33 mouse cellular contexts compared by ENCODE assay signal in the genomic region with DNA sequence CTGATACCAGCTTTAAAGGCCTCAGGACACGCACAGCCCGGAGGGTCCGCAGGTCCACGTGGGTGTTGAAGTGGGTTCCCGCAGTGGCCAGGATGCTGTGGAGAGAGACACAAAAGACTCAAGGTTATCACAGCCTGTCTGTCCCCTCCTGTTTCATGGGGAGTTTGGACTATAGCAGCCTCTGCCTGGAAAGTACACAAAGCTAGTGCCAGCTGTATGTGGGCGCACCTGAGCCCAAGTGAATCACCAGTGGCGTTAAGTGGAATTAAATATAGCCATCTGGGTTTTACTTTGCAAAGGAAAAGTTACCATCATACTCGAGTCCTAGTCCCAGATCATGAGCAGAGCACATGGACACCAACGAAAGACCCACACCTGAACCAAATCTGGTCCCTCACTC.
A peak's percentile ranks its signal among the peaks of the same experiment; 100 is the strongest.
DNase-seq lines count a peak whose midpoint lies in the region; ATAC-seq lines count a peak whose summit lies in the region.
"Had no signal": no experiment of that assay in that cellular context is flagged by ENCODE, and none has a peak within 500 bp of the region (broad histone marks: within the 10 kb centered on the region; RNA-seq: fewer than 3 reads in every experiment).

No protein-coding gene starts in this region.

- intact Hi-C loops in left cerebral cortex, postnatal 25 days (cut with DNase I) = no loop called here

- H3K9me3 ChIP-seq in heart, embryonic 12.5 days (replicated peaks) = no peaks in the 10 kb centered on the region
- H3K9me3 ChIP-seq in midbrain, embryonic 11.5 days (ENCODE audit: control insufficient read depth, low read length) = no peaks in the 10 kb centered on the region
- no peaks in the 10 kb centered on the region for H3K9me3 ChIP-seq in midbrain, embryonic 16.5 days (replicated peaks; ENCODE audit: control insufficient read depth, low read length, poor library complexity, severe bottlenecking)
- no peaks in the 10 kb centered on the region for H3K9me3 ChIP-seq in forebrain, embryonic 10.5 days
- H3K9me3 ChIP-seq: embryonic facial prominence, embryonic 13.5 days; hindbrain, embryonic 10.5 days; hindbrain, embryonic 15.5 days; kidney, embryonic 15.5 days; midbrain, embryonic 15.5 days had no signal

- peak; percentile 43 for DNase-seq in heart, adult 11 months
- DNase-seq in midbrain, embryonic 11.5 days (ENCODE audit: low spot score, missing footprints) = peak; percentile 10
- DNase-seq in frontal cortex, postnatal 36 days (ENCODE audit: low spot score in 2 of 2) = peak; percentile 42 to 70
- DNase-seq in left cerebral cortex, postnatal 25 days (ENCODE audit: low spot score in 2 of 2) = peak; percentile 42 to 87
- no peak for DNase-seq in forebrain, embryonic 10.5 days (ENCODE audit: extremely low spot score, low spot score)
- DNase-seq: adrenal gland, postnatal 10 days; cerebellum, adult 11 months; cerebellum, adult 9-10 months; cerebellum, postnatal 36 days; gastrocnemius, adult 2 months; gastrocnemius, postnatal 36 days; heart, postnatal 14 days; kidney, adult 18-20 months; kidney, postnatal 4 days; liver; lung, adult 2 months; lung, postnatal 10 days; thymus, adult 2 months; thymus, postnatal 36 days had no signal

- H3K9ac ChIP-seq in heart, embryonic 12.5 days = no peak overlapping the region
- H3K9ac ChIP-seq in midbrain, embryonic 11.5 days (ENCODE audit: low read length) = no peak overlapping the region
- no peak overlapping the region for H3K9ac ChIP-seq in midbrain, embryonic 16.5 days (ENCODE audit: low read depth, low read length)
- H3K9ac ChIP-seq: embryonic facial prominence, embryonic 13.5 days; hindbrain, embryonic 15.5 days; kidney, embryonic 15.5 days; liver, embryonic 14.5 days; midbrain, embryonic 15.5 days had no signal

- H3K36me3 ChIP-seq in heart, embryonic 12.5 days = no peaks in the 10 kb centered on the region
- no peaks in the 10 kb centered on the region for H3K36me3 ChIP-seq in midbrain, embryonic 11.5 days (ENCODE audit: control insufficient read depth, insufficient read depth, low read length)
- H3K36me3 ChIP-seq in midbrain, embryonic 16.5 days (ENCODE audit: control insufficient read depth, insufficient read depth, low read length) = peaks cover 2% of the 10 kb centered on the region
- H3K36me3 ChIP-seq in forebrain, embryonic 10.5 days (replicated peaks) = no peaks in the 10 kb centered on the region
- H3K36me3 ChIP-seq: embryonic facial prominence, embryonic 13.5 days; hindbrain, embryonic 10.5 days; kidney, embryonic 15.5 days had no signal

- no peak overlapping the region for H3K27ac ChIP-seq in heart, embryonic 12.5 days (ENCODE audit: poor library complexity, severe bottlenecking)
- no peak overlapping the region for H3K27ac ChIP-seq in midbrain, embryonic 11.5 days (ENCODE audit: low read depth, low read length)
- no peak overlapping the region for H3K27ac ChIP-seq in midbrain, embryonic 16.5 days (ENCODE audit: low read length)
- no peak overlapping the region for H3K27ac ChIP-seq in forebrain, embryonic 10.5 days
- H3K27ac ChIP-seq: embryonic facial prominence, embryonic 13.5 days; gastrocnemius, adult 2 months; hindbrain, embryonic 10.5 days; hindbrain, embryonic 15.5 days; kidney, embryonic 15.5 days; liver, embryonic 14.5 days; macrophage; midbrain, embryonic 15.5 days; stomach, postnatal 0 days had no signal

- H3K27me3 ChIP-seq in heart, embryonic 12.5 days (replicated peaks) = no peaks in the 10 kb centered on the region
- no peaks in the 10 kb centered on the region for H3K27me3 ChIP-seq in midbrain, embryonic 11.5 days (ENCODE audit: control insufficient read depth, insufficient read depth, low read length)
- H3K27me3 ChIP-seq in midbrain, embryonic 16.5 days (ENCODE audit: control insufficient read depth, insufficient read depth, low read depth, low read length) = no peaks in the 10 kb centered on the region
- H3K27me3 ChIP-seq in forebrain, embryonic 10.5 days (ENCODE audit: poor library complexity, severe bottlenecking) = no peaks in the 10 kb centered on the region
- H3K27me3 ChIP-seq: embryonic facial prominence, embryonic 13.5 days; hindbrain, embryonic 15.5 days; kidney, embryonic 15.5 days; midbrain, embryonic 15.5 days had no signal

- WGBS in heart, embryonic 12.5 days = 84% methylated on average over 9 of the region's 9 CpGs
- WGBS in midbrain, embryonic 11.5 days = 92% methylated on average over 9 of the region's 9 CpGs
- 88% methylated on average over 9 of the region's 9 CpGs for WGBS in midbrain, embryonic 16.5 days
- WGBS in forebrain, embryonic 10.5 days = 91% methylated on average over 9 of the region's 9 CpGs

- ATAC-seq in heart, embryonic 12.5 days (ENCODE audit: insufficient number of reproducible peaks, low FRiP score) = no peak
- ATAC-seq in midbrain, embryonic 11.5 days (ENCODE audit: low FRiP score) = no peak
- no peak for ATAC-seq in midbrain, embryonic 16.5 days
- ATAC-seq in megakaryocyte progenitor cell, adult 5-6 weeks (replicated peaks; ENCODE audit: poor library complexity) = no peak
- ATAC-seq: forebrain, embryonic 16.5 days; inflammation-experienced regulatory T-cells, adult 6 months; midbrain, embryonic 15.5 days; Patski had no signal

- H3K4me1 ChIP-seq in heart, embryonic 12.5 days (replicated peaks) = no peaks in the 10 kb centered on the region
- H3K4me1 ChIP-seq in midbrain, embryonic 11.5 days (ENCODE audit: control insufficient read depth, insufficient read depth, low read length) = no peaks in the 10 kb centered on the region
- H3K4me1 ChIP-seq in midbrain, embryonic 16.5 days (ENCODE audit: control insufficient read depth, insufficient read depth, low read length) = peaks cover 2% of the 10 kb centered on the region; the same call in 1 of the 2 replicates
- H3K4me1 ChIP-seq in forebrain, embryonic 10.5 days = no peaks in the 10 kb centered on the region
- H3K4me1 ChIP-seq: embryonic facial prominence, embryonic 13.5 days; hindbrain, embryonic 10.5 days; hindbrain, embryonic 15.5 days; kidney, embryonic 15.5 days had no signal

- H3K4me3 ChIP-seq in heart, embryonic 12.5 days = no peak overlapping the region
- H3K4me3 ChIP-seq in midbrain, embryonic 11.5 days (ENCODE audit: low read depth, low read length) = no peak overlapping the region
- no peak overlapping the region for H3K4me3 ChIP-seq in midbrain, embryonic 16.5 days (ENCODE audit: low read depth, low read length)
- H3K4me3 ChIP-seq in forebrain, embryonic 10.5 days = no peak overlapping the region
- H3K4me3 ChIP-seq: embryonic facial prominence, embryonic 13.5 days; gastrocnemius, adult 2 months; hindbrain, embryonic 10.5 days; hindbrain, embryonic 15.5 days; kidney, embryonic 15.5 days; midbrain, embryonic 15.5 days had no signal

- no peak overlapping the region for H3K4me2 ChIP-seq in heart, embryonic 12.5 days
- no peak overlapping the region for H3K4me2 ChIP-seq in midbrain, embryonic 11.5 days
- no peak overlapping the region for H3K4me2 ChIP-seq in midbrain, embryonic 16.5 days (ENCODE audit: low read length)
- H3K4me2 ChIP-seq: embryonic facial prominence, embryonic 13.5 days; hindbrain, embryonic 15.5 days; kidney, embryonic 15.5 days; midbrain, embryonic 15.5 days had no signal
